Mouse (Mus musculus): ENCODE measurements around the gene Stard8. TPM values are rescaled to one million over a fixed set of nuclear protein-coding genes. Genes with fewer than 3 reads are reported as not detected.

The Stard8 gene
- polyA plus RNA-seq, 1 experiment from 2014 or later = 22.1 TPM

GRCm38 (mm10) chrX:99050736-99051481 is 47.9 kb downstream of the Stard8 start:
- no peak for ATAC-seq (ENCODE audit: low FRiP score)
- no peak overlapping the region for H3K4me2 ChIP-seq (replicated peaks)

GRCm38 (mm10) chrX:99052255-99052654 is 49.2 kb downstream of the Stard8 start:
- H3K36me3 ChIP-seq = no peaks in the 10 kb centered on the region
- no peak overlapping the region for H3K9ac ChIP-seq
- no peak for ATAC-seq (ENCODE audit: low FRiP score)
- H3K9me3 ChIP-seq (replicated peaks) = 0 out of 2 replicates have a peak, but pooled peaks cover 2% of the 10 kb centered on the region
- peaks cover 34% of the 10 kb centered on the region for H3K27me3 ChIP-seq
- H3K4me2 ChIP-seq (replicated peaks) = no peak overlapping the region
- no peaks in the 10 kb centered on the region for H3K4me1 ChIP-seq
- H3K27ac ChIP-seq = no peak overlapping the region
- 84% methylated on average over 7 of the region's 7 CpGs for WGBS
- no peak overlapping the region for H3K4me3 ChIP-seq

More at GRCm38 (mm10) chrX:99050736-99051481, 47.9 kb downstream of the Stard8 start:
- H3K9me3 ChIP-seq (replicated peaks) = no peaks in the 10 kb centered on the region
- H3K27me3 ChIP-seq = peaks cover 38% of the 10 kb centered on the region
- H3K36me3 ChIP-seq = no peaks in the 10 kb centered on the region
- no peak overlapping the region for H3K27ac ChIP-seq
- H3K9ac ChIP-seq = no peak overlapping the region
- H3K4me3 ChIP-seq = no peak overlapping the region
- no peaks in the 10 kb centered on the region for H3K4me1 ChIP-seq
- WGBS = 81% methylated on average over 10 of the region's 10 CpGs

GRCm38 (mm10) chrX:99054512-99054911 is 51.5 kb downstream of the Stard8 start:
- H3K4me3 ChIP-seq = no peak overlapping the region
- no peak overlapping the region for H3K27ac ChIP-seq
- H3K27me3 ChIP-seq = peaks cover 18% of the 10 kb centered on the region; the same call in 1 of the 2 replicates
- 81% methylated on average over 7 of the region's 7 CpGs for WGBS
- H3K9ac ChIP-seq = no peak overlapping the region
- H3K4me2 ChIP-seq (replicated peaks) = no peak overlapping the region
- H3K36me3 ChIP-seq = no peaks in the 10 kb centered on the region
- 0 out of 2 replicates have a peak, but pooled peaks cover 2% of the 10 kb centered on the region for H3K9me3 ChIP-seq (replicated peaks)
- no peaks in the 10 kb centered on the region for H3K4me1 ChIP-seq
- no peak for ATAC-seq (ENCODE audit: low FRiP score)

DNA sequence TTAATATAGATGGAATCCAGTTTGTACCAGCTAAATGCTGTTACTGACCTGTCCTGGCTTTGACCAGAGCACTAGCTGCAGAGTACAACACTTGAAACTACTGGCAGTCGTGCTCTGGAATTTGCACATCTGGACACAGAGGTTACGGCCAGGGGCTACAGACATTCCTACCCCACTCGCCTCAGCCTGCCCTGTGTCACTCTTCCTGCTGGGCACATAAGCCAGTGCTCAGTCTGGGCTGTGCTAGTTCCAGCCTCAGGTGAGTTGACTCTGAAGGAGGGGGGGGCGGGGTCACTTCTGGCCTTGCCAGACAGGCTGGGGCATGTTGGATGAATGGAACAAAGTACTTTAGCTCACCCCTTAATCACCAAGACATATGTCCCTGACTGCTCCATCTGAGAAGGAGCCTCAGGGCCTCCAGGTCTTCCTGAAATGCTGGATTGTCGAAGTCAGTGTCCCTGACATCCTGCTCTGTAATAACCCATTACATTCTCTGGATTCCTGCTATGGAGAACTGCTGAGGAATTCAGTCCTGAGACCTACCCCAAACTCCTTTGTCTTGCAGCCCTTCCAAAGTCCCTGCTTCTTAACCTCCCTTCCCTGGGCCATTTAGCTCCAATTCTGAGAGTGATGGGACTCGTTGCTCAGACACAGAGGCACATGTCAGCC is 54.9 kb downstream of the Stard8 start:
- Histone ChIP-seq H3K36me3 (no peaks in the 10 kb centered on the region), H3K9ac (no peak overlapping the region), H3K27ac (no peak overlapping the region), H3K27me3 (peaks cover 13% of the 10 kb centered on the region; the same call in 1 of the 2 replicates), H3K9me3 (replicated peaks) (0 out of 2 replicates have a peak, but pooled peaks cover 2% of the 10 kb centered on the region), H3K4me1 (no peaks in the 10 kb centered on the region), H3K4me2 (replicated peaks) (no peak overlapping the region), H3K4me3 (no peak overlapping the region)
- no peak for ATAC-seq (ENCODE audit: low FRiP score)
- WGBS = 63% methylated on average over 6 of the region's 6 CpGs

- H3K27me3 ChIP-seq = peaks cover 12% of the 10 kb centered on the region; the same call in 1 of the 2 replicates
- H3K9ac ChIP-seq = no peak overlapping the region
- H3K4me1 ChIP-seq = no peaks in the 10 kb centered on the region
- no peak overlapping the region for H3K27ac ChIP-seq
- H3K4me2 ChIP-seq (replicated peaks) = no peak overlapping the region
- 49% methylated on average over 4 of the region's 4 CpGs for WGBS
- H3K9me3 ChIP-seq (replicated peaks) = 0 out of 2 replicates have a peak, but pooled peaks cover 2% of the 10 kb centered on the region
- no peak for ATAC-seq (ENCODE audit: low FRiP score)
- no peak overlapping the region for H3K4me3 ChIP-seq
- H3K36me3 ChIP-seq = no peaks in the 10 kb centered on the region
Measured at GRCm38 (mm10) chrX:99059119-99059518, 56.1 kb downstream of the Stard8 start.

GRCm38 (mm10) chrX:99065582-99065981 is 62.5 kb downstream of the Stard8 start:
- H3K4me3 ChIP-seq = no peak overlapping the region
- H3K9ac ChIP-seq = no peak overlapping the region
- peaks cover 4% of the 10 kb centered on the region; the same call in 1 of the 2 replicates for H3K27me3 ChIP-seq
- H3K4me1 ChIP-seq = no peaks in the 10 kb centered on the region
- ATAC-seq (ENCODE audit: low FRiP score) = no peak
- no peaks in the 10 kb centered on the region for H3K9me3 ChIP-seq (replicated peaks)
- 89% methylated on average over 9 of the region's 9 CpGs for WGBS
- H3K27ac ChIP-seq = no peak overlapping the region
- no peak overlapping the region for H3K4me2 ChIP-seq (replicated peaks)
- H3K36me3 ChIP-seq = no peaks in the 10 kb centered on the region

- Histone ChIP-seq H3K4me3 (no peak overlapping the region), H3K4me1 (no peaks in the 10 kb centered on the region), H3K36me3 (no peaks in the 10 kb centered on the region), H3K9ac (no peak overlapping the region), H3K9me3 (replicated peaks) (no peaks in the 10 kb centered on the region), H3K4me2 (replicated peaks) (no peak overlapping the region), H3K27me3 (peaks cover 11% of the 10 kb centered on the region; the same call in 1 of the 2 replicates), H3K27ac (no peak overlapping the region)
- ATAC-seq (ENCODE audit: low FRiP score) = no peak
- WGBS = 85% methylated on average over 9 of the region's 9 CpGs
Measured at GRCm38 (mm10) chrX:99066550-99066949, 63.5 kb downstream of the Stard8 start.

DNA sequence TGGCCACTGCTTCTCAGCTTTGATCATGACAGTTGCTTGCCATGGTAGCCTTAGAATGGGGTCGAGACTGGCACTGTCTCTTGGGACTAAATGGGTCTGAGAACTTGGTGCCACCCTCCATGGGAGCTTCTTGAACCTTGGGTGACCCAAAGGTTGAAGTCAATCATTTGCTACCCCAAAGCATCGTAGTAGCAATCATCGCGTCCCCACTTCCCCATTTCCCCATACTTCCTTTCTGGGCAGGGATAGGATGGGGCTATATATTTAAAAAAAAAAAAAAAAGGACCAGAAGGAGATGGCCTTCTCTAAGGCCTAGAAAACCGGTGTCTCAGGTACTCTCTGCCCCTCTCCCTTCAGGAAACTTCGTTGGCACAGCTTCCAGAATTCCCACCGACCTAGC is 64.2 kb downstream of the Stard8 start:
- H3K9me3 ChIP-seq (replicated peaks) = no peaks in the 10 kb centered on the region
- no peaks in the 10 kb centered on the region for H3K36me3 ChIP-seq
- H3K9ac ChIP-seq = no peak overlapping the region
- WGBS = 80% methylated on average over 7 of the region's 7 CpGs
- H3K4me2 ChIP-seq (replicated peaks) = no peak overlapping the region
- H3K27me3 ChIP-seq = peaks cover 15% of the 10 kb centered on the region
- H3K27ac ChIP-seq = no peak overlapping the region
- no peaks in the 10 kb centered on the region for H3K4me1 ChIP-seq
- ATAC-seq (ENCODE audit: low FRiP score) = no peak
- no peak overlapping the region for H3K4me3 ChIP-seq

GRCm38 (mm10) chrX:99067671-99068151 is 64.7 kb downstream of the Stard8 start:
- Histone ChIP-seq H3K9me3 (replicated peaks) (no peaks in the 10 kb centered on the region), H3K4me2 (replicated peaks) (no peak overlapping the region), H3K9ac (no peak overlapping the region), H3K27ac (no peak overlapping the region), H3K4me3 (no peak overlapping the region), H3K36me3 (no peaks in the 10 kb centered on the region), H3K4me1 (no peaks in the 10 kb centered on the region), H3K27me3 (peaks cover 18% of the 10 kb centered on the region)
- 79% methylated on average over 9 of the region's 9 CpGs for WGBS
- no peak for ATAC-seq (ENCODE audit: low FRiP score)

- Histone ChIP-seq H3K9ac (no peak overlapping the region), H3K4me3 (no peak overlapping the region)
- WGBS = 91% methylated on average over 7 of the region's 7 CpGs
Measured at GRCm38 (mm10) chrX:99071188-99071587, 68.1 kb downstream of the Stard8 start.

GRCm38 (mm10) chrX:99072596-99072995 is 69.5 kb downstream of the Stard8 start:
- H3K27me3 ChIP-seq = peaks cover 17% of the 10 kb centered on the region
- no peaks in the 10 kb centered on the region for H3K4me1 ChIP-seq
- WGBS = 95% methylated on average over 13 of the region's 13 CpGs
- H3K36me3 ChIP-seq = no peaks in the 10 kb centered on the region
- H3K4me3 ChIP-seq = no peak overlapping the region
- no peak overlapping the region for H3K9ac ChIP-seq
- no peaks in the 10 kb centered on the region for H3K9me3 ChIP-seq (replicated peaks)
- H3K27ac ChIP-seq = no peak overlapping the region
- H3K4me2 ChIP-seq (replicated peaks) = no peak overlapping the region
- no peak for ATAC-seq (ENCODE audit: low FRiP score)

More at GRCm38 (mm10) chrX:99071188-99071587, 68.1 kb downstream of the Stard8 start:
- Histone ChIP-seq H3K9me3 (replicated peaks) (no peaks in the 10 kb centered on the region), H3K4me1 (no peaks in the 10 kb centered on the region), H3K4me2 (replicated peaks) (no peak overlapping the region), H3K27me3 (peaks cover 17% of the 10 kb centered on the region), H3K36me3 (no peaks in the 10 kb centered on the region), H3K27ac (no peak overlapping the region)
- no peak for ATAC-seq (ENCODE audit: low FRiP score)

- ATAC-seq (ENCODE audit: low FRiP score) = no peak
- H3K36me3 ChIP-seq = no peaks in the 10 kb centered on the region
- 80% methylated on average over 5 of the region's 5 CpGs for WGBS
Measured at GRCm38 (mm10) chrX:99075111-99075510, 72.1 kb downstream of the Stard8 start.

More at GRCm38 (mm10) chrX:99075111-99075510, 72.1 kb downstream of the Stard8 start:
- Histone ChIP-seq H3K27ac (no peak overlapping the region), H3K9me3 (replicated peaks) (no peaks in the 10 kb centered on the region), H3K4me1 (no peaks in the 10 kb centered on the region), H3K27me3 (peaks cover 17% of the 10 kb centered on the region), H3K4me2 (replicated peaks) (no peak overlapping the region), H3K4me3 (no peak overlapping the region), H3K9ac (no peak overlapping the region)
